Mouse (Mus musculus): ENCODE results near the gene Unc50.

Unc50 gene

GRCm38 (mm10) chr1:37488531-37488930, 58.6 kb downstream of the Unc50 start:
- DNase-seq (ENCODE audit: low spot score in 2 of 2): no peak
